Mouse (Mus musculus): ENCODE results near the gene Myo1d.

DNA sequence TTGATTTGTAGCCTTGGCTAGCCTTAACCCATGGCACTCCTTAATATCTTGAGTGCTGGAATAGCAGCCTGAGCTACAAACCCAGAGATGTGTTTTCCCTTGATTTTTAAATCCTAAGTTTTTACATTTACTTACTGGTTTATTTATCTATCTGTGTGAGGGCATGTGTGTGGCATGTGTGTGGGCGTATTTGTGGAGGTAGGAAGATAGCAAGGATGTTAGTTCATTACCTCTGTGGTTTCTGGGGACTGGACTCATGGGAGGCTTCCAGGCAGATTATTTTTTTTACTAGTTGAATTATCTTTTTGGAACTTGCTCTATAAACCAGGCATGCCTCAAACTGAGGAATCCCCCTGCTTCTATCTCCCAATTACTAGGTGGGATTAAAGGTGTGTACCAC lies 326.6 kb downstream of the Myo1d start:
- no peak for TF ChIP-seq CTCF (IDR thresholded peaks at IDR 0.05; ENCODE audit: low read depth)
- TF ChIP-seq EP300 (IDR thresholded peaks at IDR 0.05; ENCODE audit: low read depth), result no peak

All from liver, embryonic 14.5 days (tissue).